Mouse (Mus musculus) cerebellum, postnatal 14 days (tissue): ENCODE data around the gene Hbb-y.
"Not testable (repeated sequence)": the region's sequence is repeated elsewhere in the genome, so short reads cannot be mapped to it uniquely, and the experiment has no call there.

ENCODE experiments used
- DNase-seq, 2 experiments: peaks; one replicate each; pipeline ENCODE4 v3.0.0; 2021; ENCODE audit warnings: mixed read lengths in 2 of 2

Gene Hbb-y

DNA sequence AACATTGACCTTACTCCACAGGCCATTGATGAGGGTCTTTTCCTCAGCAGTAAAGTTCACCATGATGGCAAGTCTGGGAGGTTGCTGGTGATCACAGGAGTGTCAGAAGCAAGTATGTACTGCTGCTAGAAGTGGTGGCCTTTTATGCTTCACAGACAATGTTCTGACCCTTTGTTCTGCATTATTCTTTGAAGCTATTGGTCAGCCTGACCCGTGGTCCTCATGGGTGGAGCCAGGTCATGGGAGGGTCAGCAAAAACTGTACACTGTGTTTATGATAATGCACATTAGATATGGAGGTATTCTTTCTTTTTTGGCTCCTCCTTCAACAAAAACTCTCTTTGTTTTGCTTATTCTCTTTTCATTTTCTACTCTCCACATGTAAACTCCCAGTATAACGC is at the start of gene Hbb-y:
Hbb-y (minus strand) TSS at position 127 of the 400 bp plus-strand sequence.
- no peak for DNase-seq

DNA sequence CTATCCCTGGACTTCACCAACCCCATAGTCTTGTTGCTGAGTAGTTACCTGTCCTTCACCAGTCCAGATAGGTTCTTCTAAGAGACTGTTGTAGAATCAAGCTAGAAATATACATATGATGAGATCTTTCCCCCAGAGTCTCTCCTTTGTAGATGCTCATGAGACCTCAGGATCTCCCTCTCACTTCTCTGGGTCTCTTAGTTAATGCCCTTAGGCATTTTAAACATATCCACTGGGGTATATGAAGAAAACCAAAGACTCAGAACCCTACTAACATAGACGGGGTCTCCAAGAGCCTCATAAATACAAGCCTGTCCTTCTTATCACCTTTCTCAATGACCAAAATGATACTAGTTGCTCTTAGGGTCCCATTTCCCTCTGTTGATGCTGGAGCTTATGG is 41.4 kb upstream of the Hbb-y start, which contains the start of gene Olfr64:
Olfr64 (minus strand) TSS at position 101 of the 400 bp plus-strand sequence.
- no peak for DNase-seq

DNA sequence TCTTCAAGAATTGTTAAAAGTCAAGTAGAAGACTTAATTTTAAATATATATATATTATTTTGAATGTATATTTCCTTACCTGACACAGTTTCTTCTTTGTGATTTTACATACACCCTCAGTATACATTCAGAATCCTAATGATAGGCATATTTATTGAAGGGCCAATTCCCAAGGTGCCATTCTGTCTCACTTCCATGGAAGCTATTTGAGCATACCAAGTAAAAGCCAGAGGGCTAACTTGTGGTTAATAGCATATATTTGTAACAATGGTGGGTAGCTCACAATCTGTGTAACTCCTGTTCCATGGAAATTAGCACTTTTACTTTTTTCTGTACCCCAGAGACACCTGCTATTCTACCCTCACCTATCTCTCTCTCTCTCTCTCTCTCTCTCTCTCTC is 33.1 kb upstream of the Hbb-y start, which contains the start of gene Olfr66:
Olfr66 (minus strand) TSS at position 101 of the 400 bp plus-strand sequence.
- DNase-seq = no peak

DNA sequence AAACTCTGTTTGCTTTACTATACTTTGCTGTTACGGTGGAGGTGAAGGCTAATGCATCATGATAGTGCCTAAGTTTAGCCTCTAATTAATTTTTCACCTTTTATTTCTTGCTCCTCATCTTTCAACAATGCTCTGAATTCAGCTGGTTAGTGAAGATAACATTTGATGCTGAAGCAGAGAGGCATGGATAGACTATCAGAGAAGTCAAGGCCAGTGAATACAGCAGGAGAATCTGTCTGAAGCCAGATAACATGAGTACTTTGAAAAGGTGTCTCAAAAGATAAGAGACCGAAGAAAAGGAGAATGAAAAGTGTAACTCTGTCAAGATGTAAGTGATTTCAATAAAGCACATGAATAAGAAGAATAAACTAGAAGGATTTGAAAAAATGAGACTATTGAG is 24.1 kb upstream of the Hbb-y start:
- no peak for DNase-seq

DNA sequence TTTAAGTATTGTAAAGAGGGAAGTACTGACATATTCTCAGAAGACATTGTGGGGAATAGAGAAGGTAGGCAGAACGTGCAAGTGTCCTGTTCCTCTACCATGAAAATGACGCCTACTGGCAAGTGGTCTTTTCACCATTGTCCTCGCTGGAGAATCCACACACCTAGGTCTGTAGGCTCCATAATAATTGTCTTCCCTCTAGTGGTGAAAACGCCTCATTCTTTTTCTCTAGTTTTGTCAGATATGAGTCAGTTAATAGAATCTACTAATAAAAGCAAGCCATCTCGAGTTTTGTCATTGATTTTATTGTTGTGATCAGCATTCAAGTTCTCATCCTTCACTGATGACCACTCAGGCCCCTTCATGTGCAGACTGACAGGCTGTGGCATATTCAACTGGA is 21.4 kb upstream of the Hbb-y start:
- DNase-seq = no peak

DNA sequence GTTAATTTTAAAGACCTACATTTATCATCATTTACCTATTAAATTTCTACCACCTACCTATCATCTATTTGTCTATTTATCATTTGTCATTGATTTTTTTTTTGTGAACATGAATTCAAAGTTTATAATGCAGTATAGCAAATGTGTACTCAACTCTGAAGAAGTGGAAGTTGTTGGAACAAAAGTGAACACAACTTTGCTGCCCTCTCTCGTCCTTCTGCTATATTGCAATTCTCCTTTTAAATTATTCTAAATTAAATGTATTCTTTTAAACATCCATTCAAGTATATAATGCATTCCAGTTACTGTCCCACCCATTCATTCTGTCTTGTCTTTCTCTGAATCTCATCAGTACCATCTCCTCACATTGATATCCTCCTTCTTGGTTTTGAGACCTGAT is 20.0 kb upstream of the Hbb-y start:
- no peak for DNase-seq

DNA sequence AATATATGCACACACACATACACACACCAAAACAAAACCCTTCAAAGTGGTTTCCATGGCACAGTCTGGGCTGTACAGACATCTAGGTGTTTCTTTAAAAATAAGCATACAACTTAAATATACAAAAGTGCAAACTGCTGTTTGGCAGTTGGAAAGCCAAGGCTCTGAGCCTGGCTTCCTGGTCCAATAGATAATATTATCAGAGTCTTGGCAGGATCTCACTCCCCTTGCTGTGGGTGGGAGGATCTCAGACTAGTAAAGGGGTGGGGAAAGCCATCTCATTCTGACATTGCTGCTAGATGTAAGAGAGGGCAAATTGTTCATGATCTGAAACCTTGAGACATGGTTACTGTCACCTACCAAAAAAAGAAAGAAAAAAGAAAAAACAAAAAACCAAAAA is 17.7 kb upstream of the Hbb-y start:
- no peak for DNase-seq

DNA sequence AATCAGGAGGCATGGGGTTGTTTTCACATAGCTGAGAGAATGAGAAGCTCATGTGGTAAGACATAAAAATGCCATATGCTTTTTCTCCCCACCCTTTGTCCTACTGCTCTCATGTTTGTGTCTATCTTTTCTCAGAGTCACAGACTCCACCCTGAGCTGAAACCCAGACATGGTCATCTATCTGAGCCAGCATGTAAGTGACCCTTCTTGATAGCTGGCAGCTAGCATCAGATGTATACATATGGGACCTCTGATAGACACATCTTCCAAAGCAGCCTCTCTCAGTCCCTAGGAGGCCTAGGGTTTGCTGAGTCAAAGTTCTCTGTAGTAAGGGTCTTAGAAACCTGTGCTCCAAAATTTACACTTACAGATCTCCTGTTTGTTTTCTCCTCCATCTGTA is 12.7 kb upstream of the Hbb-y start:
- DNase-seq = no peak

DNA sequence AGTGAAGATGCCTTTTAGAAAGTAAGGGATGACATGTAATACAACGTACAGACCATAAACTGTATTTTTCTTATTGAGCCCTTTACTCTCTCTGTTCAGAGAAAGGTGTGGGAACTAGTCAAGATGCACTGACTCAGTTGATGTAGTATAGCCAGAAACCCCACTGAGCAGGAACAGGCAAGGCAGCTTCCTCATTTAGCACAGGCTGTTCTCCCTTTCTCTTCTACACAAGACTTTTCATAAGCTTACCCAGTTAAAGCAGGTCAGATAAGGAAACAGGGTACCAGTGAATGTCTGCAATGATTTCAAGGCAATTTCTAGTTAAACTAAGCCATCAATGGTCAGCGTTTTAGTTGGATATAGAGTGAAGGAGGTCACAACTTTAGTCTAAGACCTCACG is 8.5 kb upstream of the Hbb-y start:
- no peak for DNase-seq

DNA sequence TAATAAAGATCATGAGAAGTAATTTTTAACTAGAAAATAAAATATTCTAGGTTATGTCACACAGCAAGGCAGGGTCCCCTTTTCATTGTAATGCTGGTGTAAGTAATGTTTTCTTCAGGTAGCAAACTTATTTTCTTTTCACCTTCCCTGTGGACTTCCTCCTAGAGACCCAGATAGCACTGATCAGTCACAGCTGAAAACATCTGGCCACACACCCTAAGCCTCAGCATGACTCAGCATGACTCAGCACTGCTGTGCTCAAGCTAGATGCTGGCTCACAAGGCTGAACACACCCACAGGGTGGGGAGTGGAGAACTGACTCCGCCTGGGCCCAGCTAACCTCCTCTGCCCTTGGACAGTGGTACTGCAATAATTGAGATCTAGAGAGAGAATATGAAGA is 7.8 kb upstream of the Hbb-y start:
- DNase-seq = no peak

DNA sequence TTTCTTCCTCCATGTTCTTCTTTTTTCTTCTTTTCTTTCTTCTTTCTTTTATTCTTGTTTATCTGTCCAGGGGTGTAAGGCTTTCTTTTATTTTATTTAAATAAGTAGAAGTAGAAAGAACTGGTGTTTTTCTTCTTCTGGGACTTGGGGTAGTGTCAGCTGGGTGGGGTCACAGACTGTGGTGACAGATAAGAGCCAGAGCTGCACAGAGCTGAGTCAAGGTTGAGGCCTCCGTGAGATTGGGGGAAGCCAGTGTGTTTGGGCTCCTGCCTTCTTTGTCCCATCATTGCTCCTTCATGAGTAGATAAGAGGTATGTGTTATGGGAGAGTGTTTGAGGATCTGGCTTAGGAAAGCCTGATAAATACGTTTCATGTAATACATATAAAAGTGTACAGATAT is 6.1 kb upstream of the Hbb-y start:
- DNase-seq = no peak

DNA sequence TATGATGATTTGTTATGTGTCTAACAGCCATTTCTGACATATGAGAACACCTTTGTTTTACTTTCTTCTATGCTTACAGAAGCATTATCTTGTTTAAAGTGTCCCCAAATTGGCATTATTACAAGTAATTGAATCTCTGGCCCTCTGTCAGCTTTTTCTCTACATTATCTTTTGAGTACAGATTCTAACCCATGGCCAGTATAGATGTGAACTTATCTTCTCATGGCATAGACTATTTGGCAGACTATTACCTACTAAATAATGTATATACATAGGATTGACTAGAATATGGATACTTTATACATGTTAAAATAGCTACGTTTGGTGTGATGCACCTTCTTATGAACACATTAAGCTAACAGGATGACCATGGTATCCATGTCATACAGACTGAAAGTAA is 1.7 kb upstream of the Hbb-y start:
- no peak for DNase-seq

DNA sequence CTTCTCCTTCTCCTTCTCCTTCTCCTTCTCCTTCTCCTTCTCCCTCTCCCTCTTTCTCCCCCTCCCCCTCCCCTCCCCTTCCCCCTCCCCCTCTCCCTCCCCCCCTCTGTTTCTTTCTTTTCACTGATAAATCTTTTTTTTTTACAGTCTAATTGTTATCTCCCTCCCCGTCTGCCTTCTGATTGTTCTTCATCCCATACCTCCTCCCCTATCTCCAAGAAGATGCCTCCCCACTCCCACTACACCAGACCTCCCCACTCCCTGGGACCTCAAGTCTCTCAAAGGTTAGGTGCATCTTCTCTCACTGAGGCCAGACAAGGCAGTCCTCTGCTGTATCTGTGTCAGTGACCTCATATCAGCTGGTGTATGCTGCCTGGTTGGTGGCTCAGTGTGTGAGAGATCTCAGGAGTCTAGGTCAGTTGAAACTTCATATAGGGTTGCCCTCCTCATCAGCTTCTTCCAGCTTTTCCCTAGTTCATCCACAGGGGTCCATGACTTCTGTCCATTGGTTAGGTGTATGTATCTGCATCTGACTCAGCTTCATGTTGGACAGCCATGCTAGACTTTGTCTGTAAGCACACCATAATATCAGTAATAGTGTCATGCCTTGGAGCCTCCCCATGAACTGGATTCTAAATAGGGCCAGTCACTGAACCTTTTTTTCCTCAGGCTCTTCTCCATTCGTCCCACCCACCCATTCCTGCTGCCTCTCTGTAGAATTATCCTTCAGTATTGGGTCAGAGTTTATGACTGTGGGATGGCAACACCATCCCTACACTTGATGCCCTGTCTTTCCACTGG is 8.3 kb downstream of the Hbb-y start:
- DNase-seq = no peak

DNA sequence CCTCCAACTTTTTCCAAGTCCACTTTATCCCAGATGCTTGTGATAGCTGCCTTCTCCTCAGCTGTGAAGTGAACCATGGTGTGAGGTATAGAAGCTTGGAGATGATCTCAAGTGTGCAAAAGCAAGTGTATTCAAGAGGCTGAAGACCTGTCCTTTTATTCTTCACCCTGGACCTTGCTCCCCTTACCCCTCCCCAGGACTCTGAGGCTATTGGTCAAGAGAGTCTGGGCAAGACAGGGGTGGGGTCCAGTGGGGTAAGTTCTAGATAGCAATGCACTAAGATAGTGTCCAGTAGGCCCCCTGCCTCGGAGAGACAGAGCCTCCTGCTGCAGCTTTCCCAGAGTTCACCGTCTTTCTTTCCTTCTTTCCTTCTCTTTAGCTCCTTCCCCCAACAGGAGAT is 10.0 kb downstream of the Hbb-y start, which contains the start of gene Hbb-bh1:
Hbb-bh1 (minus strand) TSS at position 131 of the 400 bp plus-strand sequence.
- DNase-seq = no peak

DNA sequence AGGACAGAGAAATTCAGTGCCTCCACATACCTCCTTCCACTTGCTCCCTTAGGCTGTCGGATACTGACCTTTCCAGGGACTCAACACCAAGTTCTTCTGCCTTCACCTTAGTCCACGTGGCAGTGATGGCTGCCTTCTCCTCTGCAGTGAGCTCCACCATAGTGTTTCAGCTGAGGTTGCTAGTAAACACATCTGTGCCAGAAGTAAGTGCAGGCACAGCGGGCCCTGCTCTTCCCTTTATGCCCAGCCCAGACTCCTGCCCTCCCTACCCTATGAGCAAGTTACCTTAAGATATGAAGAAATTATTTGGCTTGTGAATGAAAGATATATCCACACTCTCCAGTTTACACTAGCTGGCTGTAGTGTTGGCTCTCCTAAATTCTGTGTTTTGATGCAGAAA is 12.7 kb downstream of the Hbb-y start, which contains the start of gene Hbb-bh2:
Hbb-bh2 (minus strand) TSS at position 253 of the 400 bp plus-strand sequence.
- DNase-seq = no peak

DNA sequence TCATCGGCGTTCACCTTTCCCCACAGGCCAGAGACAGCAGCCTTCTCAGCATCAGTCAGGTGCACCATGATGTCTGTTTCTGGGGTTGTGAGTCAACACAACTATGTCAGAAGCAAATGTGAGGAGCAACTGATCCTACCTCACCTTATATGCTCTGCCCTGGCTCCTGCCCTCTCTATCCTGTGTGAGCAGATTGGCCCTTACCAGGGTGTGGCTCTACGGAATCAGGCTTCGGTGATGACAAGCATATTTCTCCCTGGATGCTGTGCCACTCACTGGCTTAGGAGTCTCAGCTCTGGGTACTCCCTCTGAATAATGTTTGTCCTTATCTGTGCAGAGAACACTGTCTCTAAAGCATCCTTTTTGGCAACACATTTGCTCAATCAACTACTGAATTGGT is 25.2 kb downstream of the Hbb-y start, which contains the start of gene Hbb-bs:
Hbb-bs (minus strand) TSS at position 289 of the 400 bp plus-strand sequence.
- no peak for DNase-seq

DNA sequence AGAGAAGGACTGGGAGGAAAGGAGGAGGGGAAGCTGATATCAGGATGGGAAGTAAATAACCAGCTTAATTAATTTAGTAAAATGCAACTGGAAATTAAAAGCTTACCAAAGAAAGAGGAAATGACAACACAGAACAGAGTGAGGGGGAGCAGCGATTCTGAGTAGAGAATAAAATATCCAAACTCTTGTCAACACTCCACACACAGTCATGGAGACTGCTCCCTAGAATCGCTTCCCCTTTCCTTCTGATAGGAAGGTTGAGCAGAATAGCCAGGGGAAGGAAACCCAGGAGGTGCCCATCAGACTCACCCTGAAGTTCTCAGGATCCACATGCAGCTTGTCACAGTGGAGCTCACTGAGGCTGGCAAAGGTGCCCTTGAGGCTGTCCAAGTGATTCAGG is 25.9 kb downstream of the Hbb-y start:
- not testable (repeated sequence) for DNase-seq

DNA sequence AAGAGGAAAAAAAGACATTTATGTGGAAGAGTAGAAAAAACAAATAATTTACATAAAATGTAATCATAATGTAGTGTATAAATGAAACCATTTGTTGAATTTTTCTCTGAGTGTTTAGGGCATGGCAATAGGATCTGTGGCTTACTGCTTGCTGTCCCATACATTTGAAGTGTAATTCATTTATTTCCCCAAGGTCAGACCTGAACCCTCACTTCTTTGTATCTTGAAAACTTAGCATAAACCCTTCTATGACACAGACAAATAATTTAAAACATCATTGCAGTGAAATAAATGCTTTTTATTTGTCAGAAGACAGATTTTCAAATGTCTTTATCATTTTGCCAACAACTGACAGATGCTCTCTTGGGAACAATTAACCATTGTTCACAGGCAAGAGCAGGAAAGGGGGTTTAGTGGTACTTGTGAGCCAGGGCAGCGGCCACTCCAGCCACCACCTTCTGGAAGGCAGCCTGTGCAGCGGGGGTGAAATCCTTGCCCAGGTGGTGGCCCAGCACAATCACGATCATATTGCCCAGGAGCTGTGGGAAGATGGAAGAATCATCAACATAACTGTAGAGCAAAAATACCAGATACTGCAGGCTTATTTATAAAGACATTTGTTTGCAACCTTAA is 26.6 kb downstream of the Hbb-y start:
- DNase-seq = no peak

DNA sequence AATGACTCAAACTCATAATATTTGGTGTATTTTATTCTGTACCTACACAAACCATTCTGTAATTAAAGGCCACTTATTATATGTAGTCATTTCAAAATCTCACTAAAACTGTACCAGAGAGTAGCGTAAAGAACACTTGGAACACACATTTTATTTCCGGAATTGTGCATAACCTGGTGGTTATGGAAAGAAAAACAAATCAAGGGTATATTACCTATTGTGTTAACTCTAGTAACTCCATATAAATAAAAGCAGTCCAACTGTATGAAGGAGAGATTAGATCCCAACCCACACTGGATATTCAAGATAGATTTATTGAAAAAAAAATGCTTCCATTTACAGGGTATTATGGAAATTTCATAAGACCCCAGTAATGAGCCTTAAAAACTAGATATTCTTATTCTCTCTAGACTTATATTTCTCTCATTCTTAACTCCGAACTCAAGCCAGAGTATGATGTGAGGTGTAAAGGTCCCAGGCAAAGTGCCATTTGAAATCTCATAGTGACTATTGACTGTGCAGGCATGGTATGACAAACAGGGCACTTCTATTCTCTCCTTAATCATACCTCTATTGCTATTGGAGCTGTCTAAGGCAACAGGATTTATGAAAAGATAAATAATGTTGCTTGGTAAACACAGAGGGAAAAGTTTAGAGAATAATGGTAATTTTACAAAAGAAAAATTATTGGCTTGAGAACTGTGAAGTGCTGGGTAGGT is 27.3 kb downstream of the Hbb-y start:
- DNase-seq = no peak

DNA sequence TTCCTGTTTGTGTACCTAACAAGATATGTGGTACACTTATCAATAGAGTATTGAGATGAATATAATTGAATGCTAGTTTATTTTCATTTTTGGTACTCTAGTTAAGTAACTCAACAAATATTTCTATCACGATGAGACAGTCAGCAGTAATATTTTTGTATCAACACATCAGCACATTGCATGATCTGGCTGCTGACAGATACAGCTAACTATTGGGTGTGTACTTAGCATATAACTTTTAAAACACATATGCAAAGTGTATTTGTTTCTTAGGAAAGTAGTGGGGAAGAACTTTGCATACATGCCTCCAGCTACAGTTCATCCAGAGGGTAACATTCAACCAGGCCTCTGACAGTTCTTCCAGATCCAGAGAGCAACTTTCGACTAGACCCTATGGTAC is 28.4 kb downstream of the Hbb-y start:
- no peak for DNase-seq

DNA sequence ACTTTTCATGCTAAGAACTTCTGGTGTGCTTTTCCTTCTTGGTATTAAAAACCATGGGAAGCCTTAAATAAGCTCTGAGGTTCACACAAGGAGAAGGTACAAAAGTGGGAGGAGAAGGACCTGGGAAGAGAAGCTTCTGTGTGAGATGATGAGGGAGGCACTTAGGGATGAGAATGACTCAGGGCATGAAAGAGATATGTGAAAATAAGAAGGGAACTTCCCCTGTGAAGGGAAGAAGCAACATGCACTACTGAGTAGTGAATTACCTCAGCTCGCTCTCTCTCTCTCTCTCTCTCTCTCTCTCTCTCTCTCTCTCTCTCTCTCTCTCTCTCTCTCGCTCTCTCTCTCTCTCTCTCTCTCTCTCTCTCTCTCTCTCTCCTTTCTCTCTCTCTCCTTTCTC is 37.9 kb downstream of the Hbb-y start:
- DNase-seq = not testable (repeated sequence)

DNA sequence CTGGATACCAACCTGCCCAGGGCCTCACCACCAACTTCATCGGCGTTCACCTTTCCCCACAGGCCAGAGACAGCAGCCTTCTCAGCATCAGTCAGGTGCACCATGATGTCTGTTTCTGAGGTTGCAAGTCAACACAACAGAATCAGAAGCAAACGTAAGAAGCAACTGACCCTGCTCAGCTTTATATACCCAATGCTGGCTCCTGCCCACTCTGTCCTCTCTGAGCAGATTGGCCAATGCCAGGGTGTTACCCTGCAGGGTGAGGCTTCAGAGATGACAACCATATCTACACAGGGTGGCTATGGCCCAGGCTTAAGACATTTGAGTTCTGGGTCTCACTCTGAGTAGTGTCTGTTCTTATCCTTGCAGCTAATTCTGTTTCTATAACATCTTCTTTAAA is 39.2 kb downstream of the Hbb-y start, which contains the start of gene Hbb-bt:
Hbb-bt (minus strand) TSS at position 231 of the 400 bp plus-strand sequence.
- no peak for DNase-seq

DNA sequence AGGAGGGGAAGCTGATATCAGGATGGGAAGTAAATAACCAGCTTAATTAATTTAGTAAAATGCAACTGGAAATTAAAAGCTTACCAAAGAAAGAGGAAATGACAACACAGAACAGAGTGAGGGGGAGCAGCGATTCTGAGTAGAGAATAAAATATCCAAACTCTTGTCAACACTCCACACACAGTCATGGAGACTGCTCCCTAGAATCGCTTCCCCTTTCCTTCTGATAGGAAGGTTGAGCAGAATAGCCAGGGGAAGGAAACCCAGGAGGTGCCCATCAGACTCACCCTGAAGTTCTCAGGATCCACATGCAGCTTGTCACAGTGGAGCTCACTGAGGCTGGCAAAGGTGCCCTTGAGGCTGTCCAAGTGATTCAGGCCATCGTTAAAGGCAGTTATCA is 39.9 kb downstream of the Hbb-y start:
- not testable (repeated sequence) for DNase-seq
